Mouse (Mus musculus): ENCODE measurements around the gene Bcor.

Bcor gene

GRCm38 (mm10) chrX:12062121-12062931 is 97.8 kb downstream of the Bcor start:
- no peak for DNase-seq

GRCm38 (mm10) chrX:12060848-12061247 is 99.3 kb downstream of the Bcor start:
- no peak for DNase-seq

- DNase-seq, result no peak
Observed at GRCm38 (mm10) chrX:12057210-12057609, 102.9 kb downstream of the Bcor start.

- DNase-seq, result no peak
Observed at GRCm38 (mm10) chrX:12053315-12053914, 106.7 kb downstream of the Bcor start.

GRCm38 (mm10) chrX:12052651-12053050 is 107.5 kb downstream of the Bcor start:
- DNase-seq, result no peak

GRCm38 (mm10) chrX:12048721-12049120 is 111.4 kb downstream of the Bcor start:
- DNase-seq, result no peak

- peak; percentile 7 to 19 for DNase-seq
Observed at GRCm38 (mm10) chrX:12048166-12048565, 112.0 kb downstream of the Bcor start.

- DNase-seq, result no peak
Observed at GRCm38 (mm10) chrX:12047223-12047911, 112.8 kb downstream of the Bcor start.

GRCm38 (mm10) chrX:12046676-12047075 is 113.5 kb downstream of the Bcor start:
- no peak for DNase-seq

- no peak for DNase-seq
Observed at GRCm38 (mm10) chrX:12043352-12043751, 116.8 kb downstream of the Bcor start.

- no peak for DNase-seq
Observed at GRCm38 (mm10) chrX:12041453-12041852, 118.7 kb downstream of the Bcor start.

- DNase-seq, result peak; percentile 68 to 73
Observed at GRCm38 (mm10) chrX:12014726-12015464, 145.3 kb downstream of the Bcor start.

- no peak for DNase-seq
Observed at GRCm38 (mm10) chrX:12010660-12011059, 149.5 kb downstream of the Bcor start.

GRCm38 (mm10) chrX:12009046-12009445 is 151.1 kb downstream of the Bcor start:
- no peak for DNase-seq

GRCm38 (mm10) chrX:12007832-12008540 is 152.2 kb downstream of the Bcor start:
- DNase-seq, result no peak

- DNase-seq, result peak; percentile 15 to 18
Observed at GRCm38 (mm10) chrX:12006882-12007753, 153.0 kb downstream of the Bcor start.

GRCm38 (mm10) chrX:12006031-12006881 is 153.9 kb downstream of the Bcor start:
- DNase-seq, result peak; percentile 30 to 34

GRCm38 (mm10) chrX:12005181-12006030 is 154.7 kb downstream of the Bcor start:
- DNase-seq, result peak; percentile 19 to 37

GRCm38 (mm10) chrX:12004416-12004815 is 155.7 kb downstream of the Bcor start:
- DNase-seq, result no peak

All from B cell, adult 2 months (primary cell).